In the genomic region with DNA sequence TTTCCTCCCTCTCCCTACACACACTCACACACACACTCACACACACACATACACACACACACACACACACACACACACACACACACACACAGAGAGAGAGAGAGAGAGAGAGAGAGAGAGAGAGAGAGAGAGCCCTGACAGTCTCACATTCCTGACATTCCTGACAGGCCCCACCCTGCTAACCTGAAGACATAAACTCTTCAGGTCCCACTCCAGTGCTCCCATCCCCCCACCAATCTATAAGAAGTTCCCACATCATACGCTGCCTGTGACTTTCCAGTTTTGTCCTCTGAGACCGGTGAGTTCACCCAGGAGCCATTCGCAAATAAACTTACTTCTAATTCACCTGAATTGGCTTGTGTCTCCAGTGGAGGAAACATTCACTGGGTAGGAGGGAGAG, we compare ENCODE assay signal across 15 mouse cellular contexts. TPM values are rescaled to one million over a fixed set of nuclear protein-coding genes. Genes with fewer than 3 reads are reported as not detected.
A peak's percentile ranks its signal among the peaks of the same experiment; 100 is the strongest.
DNase-seq lines count a peak whose midpoint lies in the region; ATAC-seq lines count a peak whose summit lies in the region.
"Had no signal": no experiment of that assay in that cellular context is flagged by ENCODE, and none has a peak within 500 bp of the region (broad histone marks: within the 10 kb centered on the region; RNA-seq: fewer than 3 reads in every experiment).

No protein-coding gene starts in this region.

- DNase-seq in heart, postnatal 25 days (ENCODE audit: low spot score), result no peak
- no peak for DNase-seq in kidney, adult 9 months
- DNase-seq in 3T3-L1 (ENCODE audit: low read depth, low spot score) (peak; percentile 25), ZHBTc4 (ENCODE audit: low read depth, low spot score) (peak; percentile 94)
- DNase-seq in cerebellum, postnatal 36 days, result no peak
- DNase-seq in right cerebral cortex, postnatal 10 days (ENCODE audit: low spot score in 2 of 2), result no peak
- DNase-seq: cerebellum, adult 8-10 months; right cerebral cortex, postnatal 4 days had no signal

- no peak for ATAC-seq in heart, embryonic 11.5 days (replicated peaks; ENCODE audit: insufficient number of reproducible peaks, low FRiP score, low TSS enrichment)
- ATAC-seq in kidney, embryonic 15.5 days (replicated peaks; ENCODE audit: low FRiP score), result no peak
- ATAC-seq: forebrain, embryonic 15.5 days had no signal

- H3K4me2 ChIP-seq in heart, embryonic 11.5 days, result peak overlapping the region; percentile 67; the same call in 1 of the 2 replicates
- H3K4me2 ChIP-seq in kidney, embryonic 15.5 days, result peak overlapping the region; percentile 14; the same call in 1 of the 2 replicates

- H3K27ac ChIP-seq in heart, embryonic 11.5 days (ENCODE audit: low read depth, low read length), result peak overlapping the region; percentile 73; the same call in 1 of the 2 replicates
- H3K27ac ChIP-seq in kidney, embryonic 15.5 days, result no peak overlapping the region
- H3K27ac ChIP-seq: forebrain, embryonic 15.5 days; liver, embryonic 15.5 days; neural tube, embryonic 13.5 days had no signal

- H3K4me1 ChIP-seq in heart, embryonic 11.5 days (ENCODE audit: control insufficient read depth, insufficient read depth, low read length), result peaks cover 25% of the 10 kb centered on the region
- H3K4me1 ChIP-seq in kidney, embryonic 15.5 days, result peaks cover 31% of the 10 kb centered on the region

- peaks cover 7% of the 10 kb centered on the region for H3K36me3 ChIP-seq in heart, embryonic 11.5 days (ENCODE audit: control insufficient read depth, insufficient read depth, low read length)
- peaks cover 12% of the 10 kb centered on the region for H3K36me3 ChIP-seq in kidney, embryonic 15.5 days
- H3K36me3 ChIP-seq: forebrain, embryonic 15.5 days had no signal

- H3K9me3 ChIP-seq in heart, embryonic 11.5 days (replicated peaks; ENCODE audit: control insufficient read depth, low read length), result peaks cover 4% of the 10 kb centered on the region; the same call in 1 of the 2 replicates
- H3K9me3 ChIP-seq in kidney, embryonic 15.5 days (replicated peaks), result no peaks in the 10 kb centered on the region
- H3K9me3 ChIP-seq: forebrain, embryonic 15.5 days; liver, embryonic 15.5 days; neural tube, embryonic 13.5 days had no signal

- H3K9ac ChIP-seq in heart, embryonic 11.5 days (ENCODE audit: low read depth, low read length), result 0 out of 2 replicates have a peak overlapping the region, but pooled peaks have one; percentile 12
- H3K9ac ChIP-seq in kidney, embryonic 15.5 days, result no peak overlapping the region
- H3K9ac ChIP-seq: forebrain, embryonic 15.5 days; limb, embryonic 12.5 days; liver, embryonic 15.5 days had no signal

- intact Hi-C loops in heart, postnatal 25 days (cut with DNase I), result loop anchor here (2.0 to 5.0 kb wide), 3 partner anchors 27 to 215 kb away; a partner anchor contains a TSS

- H3K27me3 ChIP-seq in heart, embryonic 11.5 days (ENCODE audit: control insufficient read depth, insufficient read depth, low read length), result no peaks in the 10 kb centered on the region
- H3K27me3 ChIP-seq in kidney, embryonic 15.5 days, result no peaks in the 10 kb centered on the region
- H3K27me3 ChIP-seq: forebrain, embryonic 15.5 days; limb, embryonic 12.5 days; liver, embryonic 15.5 days; neural tube, embryonic 13.5 days had no signal

- no peak overlapping the region for H3K4me3 ChIP-seq in heart, embryonic 11.5 days (ENCODE audit: low read depth, low read length)
- H3K4me3 ChIP-seq in kidney, embryonic 15.5 days (replicated peaks), result no peak overlapping the region
- H3K4me3 ChIP-seq: erythroblast, embryonic 14.5 days; forebrain, embryonic 15.5 days; liver, embryonic 15.5 days; neural tube, embryonic 13.5 days had no signal

- 79% methylated on average over 3 of the region's 3 CpGs for WGBS in heart, embryonic 11.5 days (ENCODE audit: insufficient replicate concordance)
- 90% methylated on average over 3 of the region's 3 CpGs for WGBS in kidney, embryonic 15.5 days

RNA-seq across cellular contexts. Expression of a gene that starts 1.9 kb away (rescaled TPM):
- polyA plus RNA-seq in heart, embryonic 11.5 days (2014; fragmentation: Nextera tagmentation; extraction: Ambion mirVana), result 28.8 and 30.4 TPM in 2 replicates
- 10 to 100 TPM; 24.5 to 28.1 TPM for total RNA-seq in heart, postnatal 25 days (2021)
- polyA plus RNA-seq in kidney, embryonic 15.5 days (2015; fragmentation: Nextera tagmentation; extraction: Ambion mirVana), result 17.7 and 19.5 TPM in 2 replicates

RNA-seq across cellular contexts. Expression of a gene that starts 28.0 kb away (rescaled TPM):
- polyA plus RNA-seq in heart, embryonic 11.5 days (2014; fragmentation: Nextera tagmentation; extraction: Ambion mirVana), result 7.0 and 10.0 TPM in 2 replicates
- 1 to 10 TPM; 6.6 to 7.8 TPM for total RNA-seq in heart, postnatal 25 days (2021)
- polyA plus RNA-seq in kidney, embryonic 15.5 days (2015; fragmentation: Nextera tagmentation; extraction: Ambion mirVana), result 12.0 and 12.2 TPM in 2 replicates

Comparison
In these comparisons a context has a peak if more than half of its experiments do, and no peak if none do; other contexts are left out.
1. DNase-seq: peak in 3T3-L1 (single experiment) and ZHBTc4 (single experiment); none in heart, postnatal 25 days (single experiment), kidney, adult 9 months (single experiment), cerebellum, postnatal 36 days (0 of 2) and right cerebral cortex, postnatal 10 days (0 of 2).